Mouse (Mus musculus) limb, embryonic 13.5 days (tissue): ENCODE results near the gene Sdc4. TPM values are rescaled to one million over a fixed set of nuclear protein-coding genes. Genes with fewer than 3 reads are reported as not detected.

ENCODE experiments used
- ATAC-seq: fragments of 200-750 bp; cut with Nextera tagmentation; 2 replicates; pipeline ENCODE4 v1.8.0; 2017; ENCODE audit warnings: low read depth, moderate number of reproducible peaks, moderate TSS enrichment; ENCODE audit not compliant: low FRiP score
- H3K27ac ChIP-seq: fragments of 300-500 bp; sonication (generic); 2 replicates; pipeline ENCODE4 v1.5.1; 2015; ENCODE audit warnings: inconsistent platforms, mild to moderate bottlenecking, moderate library complexity
- H3K27me3 ChIP-seq: fragments of 300-500 bp; sonication (generic); 2 replicates; pipeline ENCODE4 v1.6.1; 2015; ENCODE audit warnings: mild to moderate bottlenecking, inconsistent platforms
- H3K36me3 ChIP-seq: fragments of 300-500 bp; sonication (generic); 2 replicates; pipeline ENCODE4 v1.6.1; 2015; ENCODE audit warnings: inconsistent platforms, mild to moderate bottlenecking, moderate library complexity
- H3K4me1 ChIP-seq: fragments of 300-500 bp; sonication (generic); 2 replicates; pipeline ENCODE4 v1.6.1; 2015; ENCODE audit warnings: inconsistent platforms
- H3K4me2 ChIP-seq: fragments of 300-500 bp; sonication (generic); replicated peaks from 2 replicates; pipeline ENCODE4 v1.6.1; 2015; ENCODE audit warnings: inconsistent platforms, mild to moderate bottlenecking, moderate library complexity
- H3K4me3 ChIP-seq: fragments of 300-500 bp; sonication (generic); 2 replicates; pipeline ENCODE4 v1.5.1; 2015; ENCODE audit warnings: moderate library complexity, mild to moderate bottlenecking, inconsistent platforms
- H3K9ac ChIP-seq: fragments of 300-500 bp; sonication (generic); 2 replicates; pipeline ENCODE4 v1.6.1; 2015; ENCODE audit warnings: mild to moderate bottlenecking, inconsistent platforms
- H3K9me3 ChIP-seq: fragments of 300-500 bp; sonication (generic); 2 replicates; pipeline ENCODE4 v1.6.1; 2016; ENCODE audit warnings: inconsistent platforms
- WGBS: fragments of 180-500 bp; shearing (Covaris S2); methylation state at CpG from one replicate; pipeline ENCODE4 v1.1.7; 2015; 5-methylcytosine and 5-hydroxymethylcytosine counted together
- polyA plus RNA-seq: library from polyadenylated mRNA; unstranded; fragments of >200 nt; fragmentation: Nextera tagmentation; extraction: Ambion mirVana; gene quantifications from 2 replicates; pipeline ENCODE4 v1.2.1, GENCODE M21; 2015

Sdc4 gene
- polyA plus RNA-seq, 1 experiment from 2014 or later: 61.0 TPM

DNA sequence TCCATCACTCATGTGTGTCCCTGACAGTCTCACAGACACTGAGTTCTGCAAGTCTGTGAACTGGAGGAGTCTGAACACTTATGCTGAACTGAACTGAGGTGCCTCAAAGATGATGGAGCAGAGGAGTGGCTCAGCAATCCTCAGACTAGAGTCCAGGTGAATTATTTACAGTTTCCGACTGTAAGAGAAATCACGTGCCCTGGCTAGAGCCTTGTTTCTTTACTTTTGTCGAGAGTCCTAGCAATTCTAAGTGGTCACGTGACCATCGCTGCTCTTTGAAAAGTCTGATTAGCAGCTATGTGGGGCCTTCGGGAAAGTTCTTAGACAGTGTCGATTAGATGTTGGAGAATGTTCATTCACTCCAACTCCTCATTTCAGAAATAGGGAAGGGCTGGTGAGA, 14.3 kb upstream of the Sdc4 start:
- Histone ChIP-seq H3K9ac (no peak overlapping the region), H3K27me3 (no peaks in the 10 kb centered on the region), H3K36me3 (peaks cover under 1% of the 10 kb centered on the region; the same call in 1 of the 2 replicates), H3K4me1 (peaks cover 31% of the 10 kb centered on the region), H3K4me3 (no peak overlapping the region), H3K4me2 (no peak overlapping the region), H3K9me3 (no peaks in the 10 kb centered on the region), H3K27ac (no peak overlapping the region; the same call in 1 of the 2 replicates)
- WGBS: 72% methylated on average over 7 of the region's 7 CpGs
- no peak for ATAC-seq

DNA sequence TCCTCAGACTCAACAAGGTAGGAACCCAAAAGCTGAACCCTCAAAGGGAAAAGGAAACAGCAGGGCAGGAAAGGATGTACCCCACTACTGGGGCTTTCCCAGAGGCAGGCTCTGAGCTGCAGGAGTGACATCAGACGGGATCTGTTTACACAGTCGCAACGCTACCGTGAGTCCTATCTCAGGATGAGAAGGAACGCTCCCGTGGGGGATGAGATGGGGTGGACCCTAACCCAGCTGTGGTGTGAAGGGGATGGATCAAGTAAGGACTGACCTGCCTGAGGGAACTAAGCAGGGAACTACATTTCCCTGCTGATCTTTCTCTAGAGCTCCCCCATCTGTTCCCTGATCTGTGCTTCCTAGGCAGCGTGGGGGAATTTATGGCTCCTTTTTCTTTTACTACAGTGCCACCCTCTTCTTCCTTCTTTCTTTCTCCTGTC, 13.2 kb upstream of the Sdc4 start, which contains the start of gene Sys1:
Gene Sys1 (plus strand): TSS at position 101 of the 437 bp plus-strand sequence.
- 4% methylated on average over 7 of the region's 7 CpGs for WGBS
- H3K4me2 ChIP-seq: peak within 1 kb of the TSS; percentile 47
- peaks cover 31% of the 10 kb centered on the region for H3K4me1 ChIP-seq
- ATAC-seq: no peak
- H3K9ac ChIP-seq: peak within 1 kb of the TSS; percentile 55
- H3K4me3 ChIP-seq: peak within 1 kb of the TSS; percentile 19; the same call in 1 of the 2 replicates
- no peaks in the 10 kb centered on the region for H3K9me3 ChIP-seq
- no peaks in the 10 kb centered on the region for H3K36me3 ChIP-seq
- no peaks in the 10 kb centered on the region for H3K27me3 ChIP-seq
- no peak within 1 kb of the TSS; the same call in 1 of the 2 replicates for H3K27ac ChIP-seq

DNA sequence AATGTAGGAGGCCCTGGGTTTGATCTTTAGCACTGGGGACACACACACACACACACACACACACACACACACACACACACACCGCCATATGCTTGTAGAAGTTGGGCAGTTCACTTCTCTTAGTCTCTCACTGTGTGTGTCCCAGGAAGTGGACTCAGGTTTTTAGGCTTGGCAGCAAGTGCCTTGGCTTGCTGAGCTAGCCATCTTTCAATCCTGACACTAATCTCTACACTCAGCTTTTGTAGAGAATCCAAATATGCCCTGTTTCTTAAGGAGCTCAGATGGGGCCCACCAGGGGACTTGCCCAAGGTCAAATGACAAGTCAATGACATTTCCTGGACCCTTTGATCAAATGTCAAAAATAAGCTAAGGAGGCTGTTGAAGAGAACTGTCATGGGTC, 12.7 kb upstream of the Sdc4 start:
- WGBS: 78% methylated on average over 1 of the region's 1 CpGs
- H3K27me3 ChIP-seq: no peaks in the 10 kb centered on the region
- H3K4me1 ChIP-seq: peaks cover 32% of the 10 kb centered on the region
- H3K4me3 ChIP-seq: no peak overlapping the region
- no peaks in the 10 kb centered on the region for H3K9me3 ChIP-seq
- H3K9ac ChIP-seq: peak overlapping the region; percentile 55
- H3K27ac ChIP-seq: no peak overlapping the region
- peak overlapping the region; percentile 47; the same call in 1 of the 2 replicates for H3K4me2 ChIP-seq
- no peak for ATAC-seq
- no peaks in the 10 kb centered on the region for H3K36me3 ChIP-seq

DNA sequence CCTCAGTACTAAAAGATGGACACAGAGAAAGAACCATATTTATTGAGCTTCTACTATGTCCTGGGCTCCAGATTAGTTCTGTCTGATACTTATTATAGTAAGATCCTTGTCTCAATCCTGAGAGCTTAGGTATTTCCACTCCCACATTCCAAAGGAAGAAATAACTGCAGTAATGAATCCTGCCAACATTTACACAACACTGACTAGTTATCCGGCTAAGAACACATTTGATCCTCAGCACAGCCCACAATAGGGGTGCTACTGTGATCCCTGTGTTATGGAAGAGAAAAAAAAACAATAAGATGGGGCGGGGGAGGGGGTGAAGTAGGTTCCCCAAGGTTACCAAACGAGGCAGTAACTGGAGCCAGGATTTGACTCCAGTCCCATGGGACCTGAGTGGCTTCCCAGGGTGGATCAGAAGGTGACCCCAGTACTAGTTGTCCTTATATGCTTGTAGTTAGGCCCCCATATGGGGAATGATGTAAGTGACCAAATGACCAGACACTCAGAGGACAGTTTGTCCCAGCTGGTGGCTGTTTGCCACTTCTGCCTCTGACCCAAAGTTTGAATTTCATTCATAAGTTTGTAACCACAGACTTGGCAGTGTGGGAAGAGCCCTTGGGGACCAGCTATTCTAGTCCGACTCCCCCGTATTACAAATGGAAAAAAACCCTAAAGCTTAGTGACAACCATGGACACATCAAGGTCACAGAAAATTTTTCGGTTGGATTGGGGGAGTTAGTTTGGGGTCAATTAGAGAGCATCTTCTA, 11.9 kb upstream of the Sdc4 start:
- no peaks in the 10 kb centered on the region for H3K27me3 ChIP-seq
- peaks cover 32% of the 10 kb centered on the region for H3K4me1 ChIP-seq
- H3K36me3 ChIP-seq: no peaks in the 10 kb centered on the region
- no peak overlapping the region for H3K4me3 ChIP-seq
- no peak overlapping the region for H3K4me2 ChIP-seq
- H3K27ac ChIP-seq: no peak overlapping the region
- H3K9me3 ChIP-seq: no peaks in the 10 kb centered on the region
- 69% methylated on average over 6 of the region's 6 CpGs for WGBS
- ATAC-seq: no peak
- H3K9ac ChIP-seq: no peak overlapping the region

DNA sequence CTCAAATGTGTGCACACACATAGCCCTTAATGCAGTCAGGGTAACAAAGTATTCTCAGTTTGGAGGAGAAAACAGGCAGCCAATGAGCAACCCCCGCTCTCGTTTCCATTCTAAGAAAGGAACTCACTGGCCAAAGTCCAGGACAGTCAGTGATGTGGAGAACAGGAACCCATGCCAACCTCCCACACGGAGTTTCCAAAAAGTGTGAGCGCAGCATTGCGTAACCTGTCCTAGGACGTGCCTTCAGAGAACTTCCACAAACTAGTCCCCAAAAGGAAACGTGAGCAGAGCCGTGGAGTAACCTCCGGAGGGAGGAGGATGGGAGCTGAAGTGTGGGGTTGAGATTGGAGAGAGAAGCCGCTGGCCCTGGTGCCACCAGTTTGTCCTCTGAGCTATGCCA, 11.2 kb upstream of the Sdc4 start:
- Histone ChIP-seq H3K4me3 (no peak overlapping the region), H3K27me3 (no peaks in the 10 kb centered on the region), H3K27ac (no peak overlapping the region), H3K4me1 (peaks cover 32% of the 10 kb centered on the region), H3K4me2 (no peak overlapping the region), H3K9ac (no peak overlapping the region), H3K9me3 (no peaks in the 10 kb centered on the region), H3K36me3 (no peaks in the 10 kb centered on the region)
- WGBS: 73% methylated on average over 10 of the region's 10 CpGs
- ATAC-seq: no peak

DNA sequence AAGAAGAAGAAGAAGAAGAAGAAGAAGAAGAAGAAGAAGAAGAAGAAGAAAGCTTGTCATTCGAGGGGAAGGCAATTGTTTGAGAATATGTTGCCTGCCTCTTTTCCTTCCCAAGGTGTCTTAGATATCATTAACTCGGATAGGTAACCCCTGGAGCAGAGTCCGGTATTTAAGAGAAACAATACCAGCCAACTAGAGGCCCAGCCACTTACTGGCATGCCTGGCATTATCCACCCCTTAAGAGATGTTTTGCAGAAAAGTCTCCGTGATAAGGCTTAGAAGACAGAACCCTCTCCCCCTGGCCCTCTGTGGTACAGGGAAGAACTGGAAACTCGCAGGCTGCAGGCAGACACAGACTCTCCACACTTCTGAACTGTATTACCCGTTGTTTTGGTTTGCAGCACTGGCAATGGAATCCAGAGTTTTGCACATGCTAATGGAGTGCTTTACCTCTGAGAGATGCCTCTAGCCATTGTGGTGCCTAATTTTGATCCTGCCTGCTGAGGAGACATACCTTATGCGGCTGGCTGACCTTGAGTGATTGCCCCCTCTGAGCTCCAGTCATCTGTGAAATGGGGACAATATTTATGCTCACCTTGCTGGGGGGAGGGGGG, 10.3 kb upstream of the Sdc4 start:
- Histone ChIP-seq H3K27ac (no peak overlapping the region), H3K27me3 (no peaks in the 10 kb centered on the region), H3K4me2 (no peak overlapping the region), H3K4me3 (no peak overlapping the region), H3K4me1 (peaks cover 37% of the 10 kb centered on the region), H3K36me3 (no peaks in the 10 kb centered on the region), H3K9ac (no peak overlapping the region), H3K9me3 (no peaks in the 10 kb centered on the region)
- WGBS: 69% methylated on average over 7 of the region's 7 CpGs
- no peak for ATAC-seq

DNA sequence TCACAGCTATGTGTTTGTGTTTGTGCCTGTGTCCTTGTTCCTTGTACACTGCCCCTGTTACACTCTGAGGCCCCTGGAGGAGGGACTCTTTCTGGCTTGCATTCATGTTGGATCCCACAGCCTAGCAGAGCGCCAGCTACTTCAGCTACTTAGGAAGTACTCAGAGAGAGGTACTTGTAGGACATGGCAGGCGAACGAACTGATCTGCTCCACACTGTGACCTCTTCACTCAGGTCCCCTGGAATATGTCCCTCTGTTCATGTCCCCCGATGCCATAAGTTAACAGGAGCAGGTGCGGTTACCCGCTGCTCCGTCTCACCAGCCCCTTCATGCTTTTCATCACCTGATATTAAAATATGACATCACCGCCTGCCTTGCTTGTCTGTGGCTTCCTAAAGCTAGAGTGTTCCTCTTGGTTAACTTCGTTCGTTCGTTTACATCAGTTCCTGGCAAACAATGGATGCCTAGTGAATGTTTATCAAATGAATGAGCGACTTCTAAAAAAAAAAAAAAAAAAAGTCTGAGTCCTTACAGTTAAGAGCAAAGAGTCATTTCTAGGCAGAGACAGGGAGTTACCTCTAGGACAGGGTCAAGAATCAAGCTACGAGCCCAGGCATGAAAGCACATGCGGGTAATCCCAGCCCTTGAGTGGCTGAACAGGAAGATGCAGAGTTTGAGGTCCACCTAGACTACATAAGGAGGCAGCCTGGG, 9.5 kb upstream of the Sdc4 start:
- Histone ChIP-seq H3K27me3 (no peaks in the 10 kb centered on the region), H3K9me3 (no peaks in the 10 kb centered on the region), H3K4me2 (no peak overlapping the region), H3K9ac (no peak overlapping the region), H3K4me1 (peaks cover 40% of the 10 kb centered on the region), H3K27ac (peak overlapping the region; percentile 15; the same call in 1 of the 2 replicates), H3K4me3 (no peak overlapping the region), H3K36me3 (no peaks in the 10 kb centered on the region)
- 82% methylated on average over 14 of the region's 14 CpGs for WGBS
- no peak for ATAC-seq

DNA sequence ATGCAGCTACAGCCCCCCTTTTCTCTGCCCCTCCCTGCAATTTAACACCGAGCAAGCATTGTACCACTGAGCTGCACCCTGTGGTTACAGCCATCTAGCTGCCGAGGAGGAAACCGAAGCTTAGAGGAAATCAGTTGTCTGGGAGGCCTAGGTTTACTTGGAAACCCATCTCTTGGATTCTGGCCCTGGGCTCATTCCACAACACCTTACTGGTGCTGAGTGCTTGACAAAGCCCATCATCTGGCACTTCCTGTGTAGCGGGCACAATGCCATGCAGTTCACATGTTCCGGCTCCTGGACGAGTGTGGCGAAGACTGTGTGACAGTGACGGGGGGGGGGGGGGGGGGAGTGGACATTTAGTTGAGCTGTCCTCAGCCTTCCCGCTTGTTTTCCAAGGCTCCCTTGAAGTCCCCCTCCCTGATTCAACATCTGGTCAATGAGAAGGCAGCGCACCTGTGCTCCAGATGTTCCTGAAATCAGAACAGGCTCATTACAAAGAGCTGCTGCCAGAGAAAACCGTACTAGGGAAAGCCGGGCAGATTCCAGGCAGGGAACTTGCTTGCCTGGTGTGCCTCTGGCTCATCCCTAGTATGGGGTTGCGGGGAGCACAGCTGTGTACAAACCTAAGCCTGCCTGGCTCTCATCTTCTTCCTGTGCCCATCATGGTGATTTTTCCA, 8.5 kb upstream of the Sdc4 start:
- Histone ChIP-seq H3K4me1 (peaks cover 40% of the 10 kb centered on the region), H3K36me3 (no peaks in the 10 kb centered on the region), H3K4me3 (no peak overlapping the region), H3K4me2 (peak overlapping the region; percentile 36), H3K9me3 (no peaks in the 10 kb centered on the region), H3K27me3 (no peaks in the 10 kb centered on the region), H3K27ac (peak overlapping the region; percentile 44; the same call in 1 of the 2 replicates), H3K9ac (no peak overlapping the region)
- 11% methylated on average over 13 of the region's 13 CpGs for WGBS
- peak; percentile 75 for ATAC-seq

DNA sequence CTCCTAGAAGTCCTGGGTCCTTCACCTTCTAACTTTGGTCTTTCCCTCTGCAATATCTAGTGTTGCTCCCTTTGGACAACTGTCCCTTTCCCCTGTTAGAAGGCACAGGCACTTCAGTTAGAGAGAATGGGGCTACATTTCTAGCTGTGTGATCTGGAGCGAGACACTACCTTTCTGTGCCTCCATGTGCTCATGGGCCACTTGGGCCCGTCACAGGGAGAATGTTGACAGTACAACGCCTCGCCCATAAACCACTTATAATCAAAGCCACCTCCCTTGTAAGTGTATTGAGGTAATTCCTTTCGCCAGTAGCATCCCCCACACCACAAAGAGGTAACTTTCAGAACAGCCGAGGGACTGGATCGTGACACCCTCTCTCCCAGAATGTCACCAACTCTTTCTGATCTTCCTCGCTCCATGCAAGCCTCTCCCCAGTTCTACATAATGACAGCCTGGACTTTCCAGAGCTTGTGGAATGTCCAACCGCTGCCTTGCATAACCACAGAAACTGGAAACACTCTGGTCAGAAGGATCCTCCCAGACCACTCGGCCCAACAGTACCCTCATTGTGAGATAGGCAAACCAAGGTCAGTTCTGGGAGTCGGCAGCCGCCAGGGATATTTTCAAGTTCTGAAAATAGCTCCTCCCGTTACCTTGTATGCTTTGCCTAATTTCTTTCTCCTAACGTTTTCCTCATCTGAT, 5.8 kb upstream of the Sdc4 start:
- Histone ChIP-seq H3K27me3 (0 out of 2 replicates have a peak, but pooled peaks cover 3% of the 10 kb centered on the region), H3K4me3 (no peak overlapping the region), H3K4me2 (no peak overlapping the region), H3K9me3 (no peaks in the 10 kb centered on the region), H3K4me1 (peaks cover 26% of the 10 kb centered on the region), H3K9ac (no peak overlapping the region), H3K36me3 (no peaks in the 10 kb centered on the region), H3K27ac (no peak overlapping the region)
- no peak for ATAC-seq
- WGBS: 84% methylated on average over 14 of the region's 14 CpGs

DNA sequence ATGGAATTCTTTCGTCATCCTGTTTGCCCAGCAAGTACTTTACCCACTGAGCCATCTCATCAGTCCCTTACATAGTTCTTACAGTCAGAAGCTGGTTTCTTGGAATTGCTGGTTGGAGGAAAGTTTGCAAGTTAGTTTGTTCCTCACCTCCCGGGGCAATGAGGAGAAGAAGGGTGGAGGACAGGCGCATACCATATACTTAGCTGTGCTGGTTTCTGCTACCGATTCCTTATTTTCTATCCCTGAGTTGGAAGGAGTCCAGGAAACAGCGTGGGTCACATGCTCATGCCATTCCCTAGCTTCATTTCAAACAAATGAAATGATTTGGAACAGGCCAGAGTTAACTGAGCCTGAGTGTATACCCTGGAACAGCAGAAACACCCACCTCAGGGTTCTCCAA, 5.2 kb upstream of the Sdc4 start:
- H3K4me3 ChIP-seq: no peak overlapping the region
- H3K36me3 ChIP-seq: no peaks in the 10 kb centered on the region
- peaks cover 26% of the 10 kb centered on the region for H3K4me1 ChIP-seq
- no peaks in the 10 kb centered on the region for H3K9me3 ChIP-seq
- no peak overlapping the region for H3K27ac ChIP-seq
- no peak for ATAC-seq
- H3K27me3 ChIP-seq: 0 out of 2 replicates have a peak, but pooled peaks cover 3% of the 10 kb centered on the region
- WGBS: 64% methylated on average over 5 of the region's 5 CpGs
- H3K4me2 ChIP-seq: no peak overlapping the region
- H3K9ac ChIP-seq: no peak overlapping the region

DNA sequence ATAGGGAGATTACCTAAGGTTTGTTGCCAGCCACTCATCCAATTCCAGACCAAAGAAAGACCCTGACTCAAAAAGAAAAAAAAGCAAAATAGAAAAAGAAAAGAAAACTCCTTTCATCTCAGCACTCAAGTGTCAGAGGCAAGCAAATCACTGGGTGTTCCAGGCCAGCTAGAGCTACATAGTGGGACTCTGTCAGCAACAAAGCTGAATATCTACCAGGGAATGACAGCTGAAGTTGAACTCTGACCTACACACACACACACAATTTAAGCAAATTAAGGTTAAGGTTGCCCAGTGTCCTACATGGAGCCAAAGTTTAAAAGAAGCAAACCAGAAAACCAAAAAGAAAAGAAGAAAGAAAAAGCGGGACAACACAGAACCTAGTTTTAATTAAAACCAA, 4.5 kb upstream of the Sdc4 start:
- Histone ChIP-seq H3K9ac (no peak overlapping the region), H3K36me3 (no peaks in the 10 kb centered on the region), H3K4me3 (no peak overlapping the region), H3K27ac (no peak overlapping the region), H3K4me2 (no peak overlapping the region), H3K9me3 (no peaks in the 10 kb centered on the region), H3K4me1 (peaks cover 33% of the 10 kb centered on the region), H3K27me3 (0 out of 2 replicates have a peak, but pooled peaks cover 3% of the 10 kb centered on the region)
- WGBS: 74% methylated on average over 1 of the region's 1 CpGs
- no peak for ATAC-seq
